ENCODE assay signal across 8 mouse cellular contexts in the genomic region with DNA sequence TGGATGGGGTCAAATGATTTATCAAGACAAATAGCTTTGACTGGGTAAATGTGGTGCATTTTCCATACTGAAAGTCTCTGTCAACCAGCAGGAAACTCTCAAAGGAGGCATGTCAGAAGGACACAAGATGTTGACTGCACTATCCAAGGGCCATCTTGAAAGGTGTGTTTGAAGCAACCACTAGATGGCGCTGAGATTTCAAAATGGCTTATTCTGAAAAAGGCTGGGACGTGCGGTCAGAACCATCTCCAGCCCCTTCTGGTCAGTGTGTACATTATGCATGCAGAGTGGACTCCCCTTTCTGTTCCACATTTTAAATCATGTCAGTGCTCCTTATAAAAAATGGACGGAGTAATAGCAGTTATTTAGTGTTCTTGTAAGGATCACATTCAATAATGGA.
A peak's percentile ranks its signal among the peaks of the same experiment; 100 is the strongest.
DNase-seq lines count a peak whose midpoint lies in the region; ATAC-seq and TF ChIP-seq lines count a peak whose summit lies in the region.

No protein-coding gene starts in this region.

- H3K27me3 ChIP-seq in kidney, adult 2 months (replicated peaks; ENCODE audit: control insufficient read depth, insufficient read depth, low read length) = no peaks in the 10 kb centered on the region
- H3K27me3 ChIP-seq in limb, embryonic 11.5 days (ENCODE audit: control insufficient read depth, insufficient read depth, low read length) = no peaks in the 10 kb centered on the region

- H3K36me3 ChIP-seq in kidney, adult 2 months (ENCODE audit: control insufficient read depth, insufficient read depth, low read length) = no peaks in the 10 kb centered on the region
- H3K36me3 ChIP-seq in limb, embryonic 11.5 days (ENCODE audit: control insufficient read depth, insufficient read depth, low read length) = no peaks in the 10 kb centered on the region

- ATAC-seq in limb, embryonic 11.5 days (ENCODE audit: insufficient number of reproducible peaks, low FRiP score, low TSS enrichment, low read depth) = no peak

- no peak overlapping the region for H3K27ac ChIP-seq in kidney, adult 2 months (ENCODE audit: insufficient read depth, low read depth, low read length)
- H3K27ac ChIP-seq in limb, embryonic 11.5 days (replicated peaks; ENCODE audit: low read depth, low read length) = no peak overlapping the region

- peak; percentile 20 to 56 for DNase-seq in heart, postnatal 10 days
- DNase-seq in heart, adult 8-10 months (ENCODE audit: low spot score) = no peak
- peak; percentile 43 for DNase-seq in MN1 (ENCODE audit: low spot score)
- peak; percentile 86 for DNase-seq in embryo, embryonic 11 days
- DNase-seq in kidney, adult 2 months = peak; percentile 52
- DNase-seq in limb, embryonic 11.5 days (ENCODE audit: low spot score) = peak; percentile 69
- peak; percentile 30 for DNase-seq in retina, adult 2 months (ENCODE audit: low read depth, low spot score)
- no peak for DNase-seq in thymus, adult 18-20 months

- TF ChIP-seq POLR2A in kidney, adult 2 months (IDR thresholded peaks at IDR 0.05; ENCODE audit: low read depth, low read length) = no peak

- H3K4me2 ChIP-seq in limb, embryonic 11.5 days (ENCODE audit: low read depth, severe bottlenecking) = no peak overlapping the region

- WGBS in kidney, adult 2 months = 11% methylated on average over 4 of the region's 4 CpGs
- whole genome bisulfite sequencing in limb, embryonic 11.5 days = 9% methylated on average over 4 of the region's 4 CpGs

- H3K9ac ChIP-seq in limb, embryonic 11.5 days (ENCODE audit: low read length) = no peak overlapping the region

- H3K4me3 ChIP-seq in kidney, adult 2 months (ENCODE audit: insufficient read depth, low read depth, low read length) = no peak overlapping the region
- H3K4me3 ChIP-seq in limb, embryonic 11.5 days (ENCODE audit: low read depth, low read length) = no peak overlapping the region

- intact Hi-C loops in heart, postnatal 10 days (cut with DNase I) = loop anchor here (1.0 to 5.0 kb wide), 2 partner anchors 369 to 1423 kb away; no protein-coding TSS in a partner anchor

- no peaks in the 10 kb centered on the region for H3K9me3 ChIP-seq in limb, embryonic 11.5 days (ENCODE audit: control insufficient read depth, low read length)

- no peaks in the 10 kb centered on the region for H3K4me1 ChIP-seq in kidney, adult 2 months (ENCODE audit: control insufficient read depth, insufficient read depth, low read length)
- no peaks in the 10 kb centered on the region for H3K4me1 ChIP-seq in limb, embryonic 11.5 days (ENCODE audit: control insufficient read depth, insufficient read depth, low read length)

- TF ChIP-seq CTCF in kidney, adult 2 months (conservative IDR thresholded peaks at IDR 0.05; ENCODE audit: insufficient read depth, insufficient read length, low read depth, low read length) = peak; percentile 53

Comparison
In these comparisons a context has a peak if more than half of its experiments do, and no peak if none do; other contexts are left out.
1. DNase-seq: peak in heart, postnatal 10 days (2 of 2), MN1 (single experiment), embryo, embryonic 11 days (single experiment), kidney, adult 2 months (single experiment), limb, embryonic 11.5 days (single experiment) and retina, adult 2 months (single experiment); none in heart, adult 8-10 months (single experiment) and thymus, adult 18-20 months (0 of 2).